Mouse (Mus musculus) lung, postnatal 36 days (tissue): ENCODE data around the gene Sdk1.

ENCODE experiments used
- DNase-seq: peaks from one replicate; pipeline ENCODE4 v3.0.0; 2022; ENCODE audit warnings: mixed read lengths

Gene Sdk1

GRCm38 (mm10) chr5:141240841-141241543, at the start of gene Sdk1:
Gene Sdk1, plus strand, starts transcription at chr5:141241490.
- peak; percentile 95 for DNase-seq

GRCm38 (mm10) chr5:141197278-141197677, 44.0 kb upstream of the Sdk1 start:
- no peak for DNase-seq

GRCm38 (mm10) chr5:141202276-141203065, 38.8 kb upstream of the Sdk1 start:
- no peak for DNase-seq

- DNase-seq = no peak
Measured at GRCm38 (mm10) chr5:141207061-141207460, 34.2 kb upstream of the Sdk1 start.

- no peak for DNase-seq
Measured at GRCm38 (mm10) chr5:141225243-141225642, 16.0 kb upstream of the Sdk1 start.

GRCm38 (mm10) chr5:141234326-141234725, 7.0 kb upstream of the Sdk1 start:
- DNase-seq = no peak

GRCm38 (mm10) chr5:141239401-141239800, 1.9 kb upstream of the Sdk1 start:
- no peak for DNase-seq

- peak; percentile 7 for DNase-seq
Measured at GRCm38 (mm10) chr5:141240441-141240840, 849 bp upstream of the Sdk1 start.

- DNase-seq = no peak
Measured at GRCm38 (mm10) chr5:141241645-141242284, 475 bp downstream of the Sdk1 start.

- no peak for DNase-seq
Measured at GRCm38 (mm10) chr5:141243253-141243965, 2.1 kb downstream of the Sdk1 start.

- peak; percentile 13 for DNase-seq
Measured at GRCm38 (mm10) chr5:141264253-141264652, 23.0 kb downstream of the Sdk1 start.

- DNase-seq = no peak
Measured at GRCm38 (mm10) chr5:141277112-141277511, 35.8 kb downstream of the Sdk1 start.

- DNase-seq = no peak
Measured at GRCm38 (mm10) chr5:141281751-141282150, 40.5 kb downstream of the Sdk1 start.

GRCm38 (mm10) chr5:141289611-141290010, 48.3 kb downstream of the Sdk1 start:
- DNase-seq = no peak

- DNase-seq = peak; percentile 4
Measured at GRCm38 (mm10) chr5:141295240-141295639, 54.0 kb downstream of the Sdk1 start.

- peak; percentile 19 for DNase-seq
Measured at GRCm38 (mm10) chr5:141302287-141302694, 61.0 kb downstream of the Sdk1 start.

- no peak for DNase-seq
Measured at GRCm38 (mm10) chr5:141303746-141304145, 62.5 kb downstream of the Sdk1 start.

- DNase-seq = no peak
Measured at GRCm38 (mm10) chr5:141304706-141305105, 63.4 kb downstream of the Sdk1 start.

- no peak for DNase-seq
Measured at GRCm38 (mm10) chr5:141310641-141311040, 69.4 kb downstream of the Sdk1 start.

GRCm38 (mm10) chr5:141311801-141312200, 70.5 kb downstream of the Sdk1 start:
- peak; percentile 27 for DNase-seq

- DNase-seq = no peak
Measured at GRCm38 (mm10) chr5:141312305-141312704, 71.0 kb downstream of the Sdk1 start.

GRCm38 (mm10) chr5:141317095-141317494, 75.8 kb downstream of the Sdk1 start:
- peak; percentile 4 for DNase-seq

- DNase-seq = no peak
Measured at GRCm38 (mm10) chr5:141324910-141325309, 83.6 kb downstream of the Sdk1 start.
